Comparison of ENCODE assay signal across 8 mouse cellular contexts in genomic region chr13:28953581-28953991, GRCm38 (mm10). TPM values are rescaled to one million over a fixed set of nuclear protein-coding genes. Genes with fewer than 3 reads are reported as not detected.
DNase-seq lines count a peak whose midpoint lies in the region; ATAC-seq and TF ChIP-seq lines count a peak whose summit lies in the region.

Sox4 (minus strand) TSS chr13:28953713.

- in situ Hi-C loops in Patski (cut with MboI; ENCODE audit: low pct_unique_long_range_greater_than_20kb): loop anchor here (5.0 kb wide), 1 partner anchor 196 kb away; no protein-coding TSS in a partner anchor

- H3K36me3 ChIP-seq in hindbrain, embryonic 13.5 days: no peaks in the 10 kb centered on the region

- peak within 1 kb of the TSS; percentile 100 for H3K27ac ChIP-seq in hindbrain, embryonic 13.5 days

- peak; percentile 92 for DNase-seq in Patski (ENCODE audit: low read depth, low spot score)
- DNase-seq in cerebellum, postnatal 10 days: peak; percentile 99
- peak; percentile 93 to 94 for DNase-seq in frontal cortex, postnatal 25 days (ENCODE audit: low spot score in 2 of 2)
- DNase-seq in layer of hippocampus, postnatal 14 days (ENCODE audit: low spot score in 2 of 2): peak; percentile 98 to 99
- peak; percentile 99 for DNase-seq in lung, postnatal 10 days
- peak; percentile 95 for DNase-seq in ovary, postnatal 36 days (ENCODE audit: low spot score)
- peak; percentile 96 for DNase-seq in thymus, postnatal 25 days

- CTCF ChIA-PET in Patski (lab: Charles Lee): no interaction called here

- peak within 1 kb of the TSS; percentile 54 for H3K4me2 ChIP-seq in hindbrain, embryonic 13.5 days

- peaks cover 21% of the 10 kb centered on the region for H3K4me1 ChIP-seq in hindbrain, embryonic 13.5 days (replicated peaks)

- H3K9me3 ChIP-seq in hindbrain, embryonic 13.5 days: no peaks in the 10 kb centered on the region

- peak within 1 kb of the TSS; percentile 100 for H3K9ac ChIP-seq in hindbrain, embryonic 13.5 days

- ATAC-seq in Patski: peak; percentile 59
- peak; percentile 90 for ATAC-seq in hindbrain, embryonic 13.5 days (ENCODE audit: low FRiP score)

- TF ChIP-seq CTCF in Patski (IDR thresholded peaks at IDR 0.05): no peak

- H3K27me3 ChIP-seq in Patski: no peaks in the 10 kb centered on the region
- H3K27me3 ChIP-seq in hindbrain, embryonic 13.5 days: no peaks in the 10 kb centered on the region

- peak within 1 kb of the TSS; percentile 100 for H3K4me3 ChIP-seq in hindbrain, embryonic 13.5 days

- POLR2A ChIA-PET in Patski (lab: Charles Lee): interaction anchor here (0.5 to 3.0 kb wide), 12 partner anchors 18 to 1904 kb away, joined by 3 to 10 read pairs (median 4); no protein-coding TSS in a partner anchor

- WGBS in hindbrain, embryonic 13.5 days: 0% methylated on average over 19 of the region's 19 CpGs

RNA-seq across cellular contexts. Expression of gene Sox4, which starts in this region (rescaled TPM):
- 73.4 TPM for polyA plus RNA-seq in Patski (2021)
- 173 and 192 TPM in 2 replicates for polyA plus RNA-seq in hindbrain, embryonic 13.5 days (2015; fragmentation: Nextera tagmentation; extraction: Ambion mirVana)
- total RNA-seq in layer of hippocampus, postnatal 14 days (2021): 10 to 100 TPM; 47.8 to 50.1 TPM

Comparison
In these comparisons a context has a peak if more than half of its experiments do, and no peak if none do; other contexts are left out.
1. Peak in every context shown above with its lines: DNase-seq, ATAC-seq, H3K4me3 ChIP-seq and H3K27ac ChIP-seq.